Mouse (Mus musculus): ENCODE results near the gene Chd8. TPM values are rescaled to one million over a fixed set of nuclear protein-coding genes. Genes with fewer than 3 reads are reported as not detected.
"Not testable (repeated sequence)": the region's sequence is repeated elsewhere in the genome, so short reads cannot be mapped to it uniquely, and the experiment has no call there.

Gene Chd8
- polyA plus RNA-seq (2015; fragmentation: Nextera tagmentation; extraction: Ambion mirVana): 39.7 and 47.9 TPM in 2 replicates

GRCm38 (mm10) chr14:52257484-52258213 lies at the start of gene Chd8:
Gene Chd8 (minus strand): TSS chr14:52257780.
- Histone ChIP-seq H3K9me3 (no peaks in the 10 kb centered on the region), H3K4me2 (replicated peaks) (peak within 1 kb of the TSS; percentile 51), H3K4me3 (peak within 1 kb of the TSS; percentile 68), H3K27ac (replicated peaks) (peak within 1 kb of the TSS; percentile 93), H3K27me3 (no peaks in the 10 kb centered on the region), H3K36me3 (peaks cover 8% of the 10 kb centered on the region; the same call in 1 of the 2 replicates), H3K4me1 (peaks cover 23% of the 10 kb centered on the region), H3K9ac (replicated peaks) (peak within 1 kb of the TSS; percentile 85)
- WGBS: under 1% methylated on average over 54 of the region's 54 CpGs
- ATAC-seq (replicated peaks): peak; percentile 100

GRCm38 (mm10) chr14:52306100-52306499 lies 48.5 kb upstream of the Chd8 start:
- H3K27ac ChIP-seq (replicated peaks): no peak overlapping the region
- H3K9me3 ChIP-seq: no peaks in the 10 kb centered on the region
- H3K4me2 ChIP-seq (replicated peaks): no peak overlapping the region
- no peak overlapping the region for H3K4me3 ChIP-seq
- no peak for ATAC-seq (replicated peaks)
- H3K4me1 ChIP-seq: peaks cover 23% of the 10 kb centered on the region
- WGBS: 92% methylated on average over 2 of the region's 2 CpGs
- H3K36me3 ChIP-seq: no peaks in the 10 kb centered on the region; the same call in 1 of the 2 replicates
- no peaks in the 10 kb centered on the region for H3K27me3 ChIP-seq
- no peak overlapping the region for H3K9ac ChIP-seq (replicated peaks)

GRCm38 (mm10) chr14:52304644-52305271 lies 47.2 kb upstream of the Chd8 start, which contains the start of gene Mettl3:
Gene Mettl3 (minus strand): TSS chr14:52305128.
- Histone ChIP-seq H3K9ac (replicated peaks) (peak within 1 kb of the TSS; percentile 72), H3K27ac (replicated peaks) (peak within 1 kb of the TSS; percentile 94), H3K9me3 (no peaks in the 10 kb centered on the region), H3K4me2 (replicated peaks) (peak within 1 kb of the TSS; percentile 58), H3K4me1 (peaks cover 14% of the 10 kb centered on the region), H3K27me3 (no peaks in the 10 kb centered on the region), H3K4me3 (peak within 1 kb of the TSS; percentile 64), H3K36me3 (peaks cover 4% of the 10 kb centered on the region)
- ATAC-seq (replicated peaks): peak; percentile 95
- WGBS: under 1% methylated on average over 46 of the region's 46 CpGs

- H3K9me3 ChIP-seq; H3K4me2 ChIP-seq (replicated peaks); ATAC-seq (replicated peaks); H3K4me3 ChIP-seq; H3K9ac ChIP-seq (replicated peaks); H3K27me3 ChIP-seq; H3K27ac ChIP-seq (replicated peaks): not testable (repeated sequence)
- peaks cover 14% of the 10 kb centered on the region for H3K4me1 ChIP-seq
- peaks cover 15% of the 10 kb centered on the region for H3K36me3 ChIP-seq
- 81% methylated on average over 3 of the region's 3 CpGs for WGBS
Observed at GRCm38 (mm10) chr14:52303517-52303916, 45.9 kb upstream of the Chd8 start.

- H3K36me3 ChIP-seq: peaks cover 75% of the 10 kb centered on the region
- no peaks in the 10 kb centered on the region for H3K4me1 ChIP-seq
- no peaks in the 10 kb centered on the region for H3K27me3 ChIP-seq
- no peaks in the 10 kb centered on the region for H3K9me3 ChIP-seq
- ATAC-seq (replicated peaks): peak; percentile 63
- no peak overlapping the region for H3K4me2 ChIP-seq (replicated peaks)
- no peak overlapping the region for H3K4me3 ChIP-seq
- no peak overlapping the region for H3K9ac ChIP-seq (replicated peaks)
- H3K27ac ChIP-seq (replicated peaks): no peak overlapping the region
- WGBS: 64% methylated on average over 6 of the region's 6 CpGs
Observed at GRCm38 (mm10) chr14:52295558-52296264, 38.1 kb upstream of the Chd8 start.

- Histone ChIP-seq H3K4me2 (replicated peaks) (no peak overlapping the region), H3K4me3 (no peak overlapping the region), H3K9ac (replicated peaks) (no peak overlapping the region), H3K9me3 (no peaks in the 10 kb centered on the region), H3K27ac (replicated peaks) (no peak overlapping the region), H3K27me3 (no peaks in the 10 kb centered on the region), H3K36me3 (peaks cover 33% of the 10 kb centered on the region), H3K4me1 (peaks cover 9% of the 10 kb centered on the region)
- whole genome bisulfite sequencing: 91% methylated on average over 3 of the region's 3 CpGs
- ATAC-seq (replicated peaks): no peak
Observed at GRCm38 (mm10) chr14:52284191-52284590, 26.6 kb upstream of the Chd8 start.

GRCm38 (mm10) chr14:52283629-52284028 lies 26.0 kb upstream of the Chd8 start:
- no peaks in the 10 kb centered on the region for H3K9me3 ChIP-seq
- 97% methylated on average over 5 of the region's 5 CpGs for WGBS
- H3K27ac ChIP-seq (replicated peaks): no peak overlapping the region
- H3K27me3 ChIP-seq: no peaks in the 10 kb centered on the region
- H3K36me3 ChIP-seq: peaks cover 29% of the 10 kb centered on the region
- peaks cover 10% of the 10 kb centered on the region for H3K4me1 ChIP-seq
- no peak overlapping the region for H3K4me2 ChIP-seq (replicated peaks)
- H3K4me3 ChIP-seq: no peak overlapping the region
- no peak overlapping the region for H3K9ac ChIP-seq (replicated peaks)
- no peak for ATAC-seq (replicated peaks)

- H3K9me3 ChIP-seq: no peaks in the 10 kb centered on the region
- peak overlapping the region; percentile 57 for H3K4me2 ChIP-seq (replicated peaks)
- under 1% methylated on average over 21 of the region's 21 CpGs for WGBS
- peaks cover 17% of the 10 kb centered on the region for H3K4me1 ChIP-seq
- H3K36me3 ChIP-seq: peaks cover 7% of the 10 kb centered on the region
- peak overlapping the region; percentile 86 for H3K27ac ChIP-seq (replicated peaks)
- no peaks in the 10 kb centered on the region for H3K27me3 ChIP-seq
- peak; percentile 42 for ATAC-seq (replicated peaks)
- H3K9ac ChIP-seq (replicated peaks): peak overlapping the region; percentile 74
- H3K4me3 ChIP-seq: peak overlapping the region; percentile 55
Observed at GRCm38 (mm10) chr14:52279747-52280120, 22.2 kb upstream of the Chd8 start.

- under 1% methylated on average over 54 of the region's 66 CpGs for WGBS
- ATAC-seq (replicated peaks): peak; percentile 98
- Histone ChIP-seq H3K9ac (replicated peaks) (peak within 1 kb of the TSS; percentile 74), H3K27me3 (no peaks in the 10 kb centered on the region), H3K9me3 (no peaks in the 10 kb centered on the region), H3K36me3 (peaks cover 13% of the 10 kb centered on the region), H3K4me3 (peak within 1 kb of the TSS; percentile 55), H3K4me1 (peaks cover 17% of the 10 kb centered on the region), H3K4me2 (replicated peaks) (peak within 1 kb of the TSS; percentile 63), H3K27ac (replicated peaks) (peak within 1 kb of the TSS; percentile 86)
Observed at GRCm38 (mm10) chr14:52278932-52279746, 21.6 kb upstream of the Chd8 start, which contains the start of the genes Tox4 and Rab2b. Gene Tox4 (plus strand): TSS chr14:52279146. Gene Rab2b (minus strand): TSS chr14:52279545.

- H3K9me3 ChIP-seq: no peaks in the 10 kb centered on the region
- no peak overlapping the region for H3K27ac ChIP-seq (replicated peaks)
- no peak overlapping the region for H3K4me2 ChIP-seq (replicated peaks)
- WGBS: 92% methylated on average over 4 of the region's 4 CpGs
- H3K4me3 ChIP-seq: no peak overlapping the region
- ATAC-seq (replicated peaks): no peak
- H3K9ac ChIP-seq (replicated peaks): no peak overlapping the region
- H3K27me3 ChIP-seq: no peaks in the 10 kb centered on the region
- H3K36me3 ChIP-seq: peaks cover 14% of the 10 kb centered on the region
- peaks cover 17% of the 10 kb centered on the region for H3K4me1 ChIP-seq
Observed at GRCm38 (mm10) chr14:52277210-52277609, 19.6 kb upstream of the Chd8 start.

GRCm38 (mm10) chr14:52272781-52273180 lies 15.2 kb upstream of the Chd8 start:
- H3K4me2 ChIP-seq (replicated peaks): no peak overlapping the region
- H3K9me3 ChIP-seq: no peaks in the 10 kb centered on the region
- H3K36me3 ChIP-seq: peaks cover 30% of the 10 kb centered on the region
- H3K27me3 ChIP-seq: no peaks in the 10 kb centered on the region
- H3K27ac ChIP-seq (replicated peaks): no peak overlapping the region
- 72% methylated on average over 3 of the region's 3 CpGs for WGBS
- ATAC-seq (replicated peaks): no peak
- no peaks in the 10 kb centered on the region for H3K4me1 ChIP-seq
- no peak overlapping the region for H3K9ac ChIP-seq (replicated peaks)
- no peak overlapping the region for H3K4me3 ChIP-seq

All from forebrain, embryonic 15.5 days (tissue).